In genomic region chr5:34242224-34242963, GRCm38 (mm10) we compare ENCODE assay signal across 7 mouse cellular contexts. TPM values are rescaled to one million over a fixed set of nuclear protein-coding genes. Genes with fewer than 3 reads are reported as not detected.
A peak's percentile ranks its signal among the peaks of the same experiment; 100 is the strongest.
DNase-seq lines count a peak whose midpoint lies in the region; ATAC-seq lines count a peak whose summit lies in the region.

No protein-coding gene starts in this region.

- ATAC-seq in megakaryocyte-erythroid progenitor cell, adult 5-6 weeks (replicated peaks; ENCODE audit: low FRiP score, low TSS enrichment, poor library complexity, severe bottlenecking): peak; percentile 68

- DNase-seq in MN1 (ENCODE audit: low spot score): peak; percentile 60
- peak; percentile 34 to 35 for DNase-seq in adrenal gland, adult 18-20 months (ENCODE audit: low spot score in 2 of 2)
- DNase-seq in frontal cortex, postnatal 10 days (ENCODE audit: low spot score in 2 of 2): peak; percentile 67 to 75
- peak; percentile 67 for DNase-seq in heart, postnatal 4 days
- peak; percentile 75 to 85 for DNase-seq in left cerebral cortex, adult 18-20 months (ENCODE audit: low spot score in 2 of 2)
- peak; percentile 68 for DNase-seq in thymus, postnatal 14 days

RNA-seq across cellular contexts. Expression of gene Zfyve28, which starts 45.9 kb away (rescaled TPM):
- total RNA-seq in adrenal gland, adult 18-20 months (2021): 1 to 10 TPM in 1 of 2 experiments, under 1 TPM in 1; 0.53 to 1.0 TPM
- total RNA-seq in heart, postnatal 4 days (2021): 1 to 10 TPM; 1.5 to 2.5 TPM
- 10 to 100 TPM; 48.2 to 55.0 TPM for total RNA-seq in left cerebral cortex, adult 18-20 months (2021)
- not detected in 2 replicates for total RNA-seq in megakaryocyte-erythroid progenitor cell, adult 5-6 weeks (2014; fragmentation: Nextera tagmentation)
- not detected in 2 replicates for total RNA-seq in megakaryocyte-erythroid progenitor cell, adult 5-6 weeks (2017)

RNA-seq across cellular contexts. Expression of gene Cfap99, which starts 46.0 kb away (rescaled TPM):
- not detected for total RNA-seq in adrenal gland, adult 18-20 months (2021)
- not detected for total RNA-seq in heart, postnatal 4 days (2021)
- total RNA-seq in left cerebral cortex, adult 18-20 months (2021): 1 to 10 TPM; 1.1 to 1.2 TPM
- not detected in 2 replicates for total RNA-seq in megakaryocyte-erythroid progenitor cell, adult 5-6 weeks (2014; fragmentation: Nextera tagmentation)
- total RNA-seq in megakaryocyte-erythroid progenitor cell, adult 5-6 weeks (2017): not detected in 2 replicates

RNA-seq across cellular contexts. Expression of gene Mxd4, which starts 54.9 kb away (rescaled TPM):
- 100 to 1,000 TPM; 108 to 114 TPM for total RNA-seq in adrenal gland, adult 18-20 months (2021)
- total RNA-seq in heart, postnatal 4 days (2021): 10 to 100 TPM; 60.7 to 66.5 TPM
- total RNA-seq in left cerebral cortex, adult 18-20 months (2021): 10 to 100 TPM; 74.0 to 80.4 TPM
- 32.3 and 34.4 TPM in 2 replicates for total RNA-seq in megakaryocyte-erythroid progenitor cell, adult 5-6 weeks (2014; fragmentation: Nextera tagmentation)
- total RNA-seq in megakaryocyte-erythroid progenitor cell, adult 5-6 weeks (2017): 9.5 and 14.7 TPM in 2 replicates

Comparison
In these comparisons a context has a peak if more than half of its experiments do, and no peak if none do; other contexts are left out.
1. Peak in every context shown above with its lines: DNase-seq and ATAC-seq.
2. RNA of gene Zfyve28, which starts 45.9 kb away (total RNA-seq): 48.2 to 55.0 TPM in left cerebral cortex, adult 18-20 months; 1.5 to 2.5 TPM in heart, postnatal 4 days, 0.53 to 1.0 TPM in adrenal gland, adult 18-20 months and not detected in megakaryocyte-erythroid progenitor cell, adult 5-6 weeks; every median in the first group is over 10 times any median in the second.